Mouse (Mus musculus): ENCODE measurements around the gene Cybb. TPM values are rescaled to one million over a fixed set of nuclear protein-coding genes. Genes with fewer than 3 reads are reported as not detected.

The Cybb gene
- total and polyA plus RNA-seq, 3 experiments: 46.3 to 126 (median 111) TPM

- TF ChIP-seq NELFE (IDR thresholded peaks at IDR 0.05; ENCODE audit: low read depth, low read length): no peak
These were observed 48.3 kb downstream of the Cybb start (continued) for GRCm38 (mm10) chrX:9439257-9439656.

- in situ Hi-C loops (cut with MboI; ENCODE audit: low pct_ligation_motif_present, low pct_unique_long_range_greater_than_20kb, low sequenced_read_pairs): no loop called here
These were observed 73.7 kb downstream of the Cybb start for GRCm38 (mm10) chrX:9413889-9414288.

More at GRCm38 (mm10) chrX:9413889-9414288, 73.7 kb downstream of the Cybb start:
- no peaks in the 10 kb centered on the region for H3K9me3 ChIP-seq (replicated peaks; ENCODE audit: low read length)
- H3K4me1 ChIP-seq (ENCODE audit: control insufficient read depth in 1 of 2, insufficient read depth in 2 of 2): no peaks in the 10 kb centered on the region
- no peaks in the 10 kb centered on the region for H3K27me3 ChIP-seq (replicated peaks)
- H3K9ac ChIP-seq (ENCODE audit: insufficient read depth, low read depth): no peak overlapping the region
- dilution Hi-C loops (cut with MboI; ENCODE audit: extremely low pct_ligation_motif_present, extremely low pct_unique_long_range_greater_than_20kb, low sequenced_read_pairs): no loop called here
- H3K4me2 ChIP-seq (ENCODE audit: insufficient read depth, low read depth, poor library complexity, severe bottlenecking): no peak overlapping the region
- no peak overlapping the region for H3K4me3 ChIP-seq (replicated peaks in 1 of 3; ENCODE audit: low read depth in 2 of 3, low read length in 2 of 3, poor library complexity in 1 of 3)
- H3K27ac ChIP-seq (ENCODE audit: insufficient read depth, low read depth): no peak overlapping the region
- DNase-seq (ENCODE audit: extremely low read depth): no peak
- H3K79me2 ChIP-seq (replicated peaks; ENCODE audit: control insufficient read depth, extremely low read depth, insufficient read depth, poor library complexity, severe bottlenecking): no peaks in the 10 kb centered on the region
- no peaks in the 10 kb centered on the region for H3K36me3 ChIP-seq (replicated peaks in 1 of 2; ENCODE audit: control insufficient read depth in 1 of 2, insufficient read depth in 1 of 2, low read length in 1 of 2)
- TF ChIP-seq HCFC1 (IDR thresholded peaks at IDR 0.05; ENCODE audit: low read depth, low read length) (no peak), BHLHE40 (IDR thresholded peaks at IDR 0.05; ENCODE audit: low read depth, low read length) (no peak), RAD21 (IDR thresholded peaks at IDR 0.05; ENCODE audit: low read depth, low read length) (peak; percentile 57), CTCF (conservative IDR thresholded peaks at IDR 0.05 in 1 of 2, IDR thresholded peaks at IDR 0.05 in 1 of 2; ENCODE audit: low read depth in 2 of 2, low read length in 2 of 2) (peak; percentile 17 to 60; a peak in 2 of 4 replicates), ZC3H11A (IDR thresholded peaks at IDR 0.05; ENCODE audit: low read depth, low read length) (no peak), MAZ (IDR thresholded peaks at IDR 0.05; ENCODE audit: low read depth, low read length) (no peak), ZNF384 (IDR thresholded peaks at IDR 0.05; ENCODE audit: low read depth, low read length) (no peak), SMC3 (IDR thresholded peaks at IDR 0.05; ENCODE audit: low read depth, low read length) (peak; percentile 74)

Other genes with a start within 250 kb of the Cybb start
- gene Gm14862, start 230.9 kb downstream of the Cybb start, total RNA-seq (2012; rRNA removed): not detected in 2 replicates
- not detected in 2 replicates for gene Gm14862, start 230.9 kb downstream of the Cybb start, total RNA-seq (2014; rRNA removed)
- not detected in 2 replicates for gene Gm14862, start 230.9 kb downstream of the Cybb start, polyA plus RNA-seq (2012; ENCODE audit: insufficient read length, low read depth)
- gene Xk, start 215.0 kb downstream of the Cybb start, total RNA-seq (2012; rRNA removed): 0.68 and 0.88 TPM in 2 replicates
- gene Xk, start 215.0 kb downstream of the Cybb start, total RNA-seq (2014; rRNA removed): 0.05 and 0.08 TPM in 2 replicates
- gene Xk, start 215.0 kb downstream of the Cybb start, polyA plus RNA-seq (2012; ENCODE audit: insufficient read length, low read depth): 0.35 and 0.44 TPM in 2 replicates
- 0.50 TPM in 1 of 2 replicates, not detected in the other for gene H2al1m, start 204.0 kb downstream of the Cybb start, total RNA-seq (2012; rRNA removed)
- not detected in 2 replicates for gene H2al1m, start 204.0 kb downstream of the Cybb start, total RNA-seq (2014; rRNA removed)
- not detected in 2 replicates for gene H2al1m, start 204.0 kb downstream of the Cybb start, polyA plus RNA-seq (2012; ENCODE audit: insufficient read length, low read depth)
- gene H2al1k, start 137.1 kb downstream of the Cybb start, total RNA-seq (2012; rRNA removed): not detected in 2 replicates
- gene H2al1k, start 137.1 kb downstream of the Cybb start, total RNA-seq (2014; rRNA removed): not detected in 2 replicates
- not detected in 2 replicates for gene H2al1k, start 137.1 kb downstream of the Cybb start, polyA plus RNA-seq (2012; ENCODE audit: insufficient read length, low read depth)
- gene H2al1o, start 84.6 kb upstream of the Cybb start, total RNA-seq (2012; rRNA removed): not detected in 2 replicates
- gene H2al1o, start 84.6 kb upstream of the Cybb start, total RNA-seq (2014; rRNA removed): not detected in 2 replicates
- gene H2al1o, start 84.6 kb upstream of the Cybb start, polyA plus RNA-seq (2012; ENCODE audit: insufficient read length, low read depth): not detected in 2 replicates
- gene Dynlt3, start 175.2 kb upstream of the Cybb start, total RNA-seq (2012; rRNA removed): 26.8 and 27.9 TPM in 2 replicates
- gene Dynlt3, start 175.2 kb upstream of the Cybb start, total RNA-seq (2014; rRNA removed): 73.7 and 90.4 TPM in 2 replicates
- gene Dynlt3, start 175.2 kb upstream of the Cybb start, polyA plus RNA-seq (2012; ENCODE audit: insufficient read length, low read depth): 40.0 and 45.8 TPM in 2 replicates

Measured in CH12.LX (cell line).